Mouse (Mus musculus) lung, adult 2 months (tissue): ENCODE results near the gene Gxylt1. TPM values are rescaled to one million over a fixed set of nuclear protein-coding genes. Genes with fewer than 3 reads are reported as not detected.
"Not testable (repeated sequence)": the region's sequence is repeated elsewhere in the genome, so short reads cannot be mapped to it uniquely, and the experiment has no call there.

Source experiments
- DNase-seq: peaks from one replicate; pipeline ENCODE4 v3.0.0; 2022
- H3K4me1 ChIP-seq: fragments of 200-500 bp; 2 replicates; pipeline ENCODE4 v1.6.1; 2011; ENCODE audit warnings: low read length; ENCODE audit not compliant: control insufficient read depth, insufficient read depth
- H3K4me3 ChIP-seq: fragments of 200-500 bp; replicated peaks from 2 replicates; pipeline ENCODE3; 2011; ENCODE audit warnings: low read depth, mild to moderate bottlenecking, control low read depth, low read length; ENCODE audit errors: extremely low read depth
- CTCF ChIP-seq: fragments of 200-500 bp; IDR thresholded peaks from 2 replicates; pipeline ENCODE4 v1.5.1; 2011; ENCODE audit warnings: mild to moderate bottlenecking, low read length, control low read depth; ENCODE audit not compliant: insufficient read depth
- POLR2A ChIP-seq: fragments of 200-500 bp; IDR thresholded peaks from 2 replicates; pipeline ENCODE4 v1.6.1; 2011; ENCODE audit warnings: low read depth, mild to moderate bottlenecking, control low read depth, low read length, borderline replicate concordance; ENCODE audit errors: extremely low read depth
- WGBS: fragments of 180-500 bp; shearing (Covaris S2); methylation state at CpG from one replicate; pipeline ENCODE4 v1.1.7; 2018; 5-methylcytosine and 5-hydroxymethylcytosine counted together
- polyA plus RNA-seq: library from polyadenylated mRNA; depleted of rRNA; stranded (reverse); fragments of >200 nt; gene quantifications from 2 replicates; pipeline ENCODE4 v1.2.3, GENCODE M21; 2012; rRNA removed

The Gxylt1 gene
- 3.8 and 6.8 TPM in 2 replicates for polyA plus RNA-seq

DNA sequence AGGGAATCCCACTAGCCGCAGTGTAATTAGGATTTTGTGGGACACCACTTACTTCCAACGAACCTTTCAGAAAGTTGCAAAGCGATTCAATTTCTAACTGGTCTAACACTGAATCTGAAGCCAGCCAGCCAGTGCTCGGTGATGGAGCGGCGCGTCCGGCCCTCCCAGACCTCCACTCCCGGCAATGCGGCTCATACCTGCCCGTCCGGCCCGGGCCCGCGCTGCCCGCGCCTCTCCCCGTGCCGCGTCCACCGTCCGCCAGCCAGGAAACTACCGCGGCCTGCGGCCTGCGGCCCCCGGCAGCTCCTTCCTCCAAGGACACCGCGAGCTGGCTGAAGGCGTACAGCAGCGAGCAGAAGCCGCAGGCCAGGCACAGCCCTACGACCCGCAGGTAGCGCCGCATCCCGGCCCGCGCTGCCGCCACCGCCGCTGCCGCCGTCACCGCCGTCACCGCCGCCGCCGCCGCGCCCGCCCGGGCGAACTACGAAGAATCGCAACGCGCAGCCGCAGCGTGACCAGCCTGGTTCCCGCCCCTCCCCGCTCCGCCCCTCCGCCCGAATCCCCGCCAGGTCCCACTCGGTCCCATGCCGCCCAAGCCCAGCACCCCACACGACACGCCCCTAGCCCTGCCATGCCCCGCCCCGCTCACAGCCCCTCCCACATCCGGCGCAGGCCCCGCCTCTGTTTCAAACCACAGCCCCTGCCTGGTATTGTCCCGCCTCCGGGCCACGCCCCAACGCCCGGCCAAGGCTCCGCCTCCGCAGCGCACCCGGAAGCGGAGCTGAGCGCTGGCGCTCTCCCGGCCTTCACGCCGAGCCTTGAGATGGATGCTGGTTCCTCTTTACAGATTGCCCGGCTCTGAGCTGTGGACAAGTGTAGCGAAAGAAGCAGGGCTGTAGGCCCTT lies at the start of gene Gxylt1:
Gene Gxylt1 (minus strand): TSS at position 501 of the 905 bp plus-strand sequence.
- Histone ChIP-seq H3K4me1 (peaks cover 15% of the 10 kb centered on the region), H3K4me3 (peak within 1 kb of the TSS; percentile 96)
- peak; percentile 100 for DNase-seq
- under 1% methylated on average over 63 of the region's 93 CpGs for WGBS
- TF ChIP-seq POLR2A (peak; percentile 90), CTCF (no peak)

GRCm38 (mm10) chr15:93318781-93319180 lies 43.8 kb upstream of the Gxylt1 start:
- TF ChIP-seq POLR2A = no peak
- no peak for DNase-seq
- Histone ChIP-seq H3K4me3 (no peak overlapping the region), H3K4me1 (no peaks in the 10 kb centered on the region)
- 69% methylated on average over 1 of the region's 1 CpGs for WGBS

DNA sequence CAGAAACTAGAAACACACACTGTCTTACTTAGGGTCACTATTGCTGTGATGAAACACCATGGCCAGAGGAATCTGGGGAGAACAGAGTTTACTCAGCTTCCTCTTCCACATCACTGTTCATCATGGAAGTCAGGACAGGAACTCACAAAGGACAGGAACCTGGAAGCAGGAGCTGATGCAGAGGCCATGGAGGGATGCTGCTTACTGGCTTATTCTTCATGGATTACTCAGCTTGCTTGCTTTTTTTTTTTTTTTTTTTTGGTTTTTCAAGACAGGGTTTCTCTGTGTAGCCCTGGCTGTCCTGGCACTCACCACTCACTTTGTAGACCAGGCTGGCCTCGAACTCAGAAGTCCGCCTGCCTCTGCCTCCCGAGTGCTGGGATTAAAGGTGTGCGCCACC lies 35.3 kb upstream of the Gxylt1 start:
- H3K4me3 ChIP-seq, DNase-seq, H3K4me1 ChIP-seq: not testable (repeated sequence)
- WGBS = 98% methylated on average over 4 of the region's 4 CpGs

DNA sequence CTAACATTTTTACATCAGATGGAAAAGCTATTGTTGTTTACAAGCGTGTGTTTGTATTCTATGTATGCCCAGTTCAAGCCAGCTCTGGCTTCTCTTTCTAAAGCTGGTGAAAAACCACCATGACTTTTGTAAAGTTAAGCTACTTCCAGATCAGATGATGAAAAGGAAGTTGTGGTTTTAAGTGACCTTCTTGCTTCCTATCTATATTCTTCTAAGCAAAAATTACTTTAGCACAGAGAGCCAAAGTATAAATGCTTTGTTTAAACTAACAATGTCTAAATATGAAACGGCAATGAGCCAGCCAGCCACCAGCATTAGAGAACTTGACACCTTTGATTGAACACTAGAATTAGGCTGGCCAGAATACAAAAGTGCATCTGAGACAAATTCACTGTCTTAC lies 23.2 kb upstream of the Gxylt1 start:
- DNase-seq = no peak
- WGBS = 55% methylated on average over 2 of the region's 2 CpGs
- H3K4me3 ChIP-seq = no peak overlapping the region
- TF ChIP-seq POLR2A (no peak), CTCF (no peak)
- peaks cover 6% of the 10 kb centered on the region; the same call in 1 of the 2 replicates for H3K4me1 ChIP-seq

DNA sequence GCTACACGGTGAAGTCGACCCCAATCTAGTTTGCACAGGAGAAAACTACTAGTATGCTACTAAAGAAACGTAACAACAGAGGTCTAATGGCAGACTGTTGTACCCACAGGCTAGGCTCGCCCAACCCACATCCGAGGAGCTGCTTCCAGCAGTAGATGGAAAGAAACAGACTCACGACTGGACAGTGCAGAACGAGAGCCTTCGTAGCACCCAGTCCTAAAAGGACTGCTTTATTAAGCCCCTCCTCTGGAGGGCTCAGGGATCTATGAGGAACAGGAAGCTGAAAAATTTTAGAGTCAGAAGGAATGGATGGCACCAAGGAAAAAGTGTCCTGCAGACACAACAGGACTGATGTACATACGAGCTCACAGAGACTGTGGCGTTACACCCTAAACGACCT lies 19.5 kb upstream of the Gxylt1 start:
- no peak overlapping the region for H3K4me3 ChIP-seq
- no peak for TF ChIP-seq CTCF
- no peak for TF ChIP-seq POLR2A
- no peak for DNase-seq
- WGBS = 38% methylated on average over 11 of the region's 11 CpGs
- peaks cover 6% of the 10 kb centered on the region; the same call in 1 of the 2 replicates for H3K4me1 ChIP-seq

- no peak for DNase-seq
- TF ChIP-seq POLR2A (no peak), CTCF (no peak)
- Histone ChIP-seq H3K4me3 (no peak overlapping the region), H3K4me1 (no peaks in the 10 kb centered on the region)
- WGBS = 87% methylated on average over 4 of the region's 4 CpGs
These were observed 13.3 kb upstream of the Gxylt1 start for GRCm38 (mm10) chr15:93288321-93288720.

DNA sequence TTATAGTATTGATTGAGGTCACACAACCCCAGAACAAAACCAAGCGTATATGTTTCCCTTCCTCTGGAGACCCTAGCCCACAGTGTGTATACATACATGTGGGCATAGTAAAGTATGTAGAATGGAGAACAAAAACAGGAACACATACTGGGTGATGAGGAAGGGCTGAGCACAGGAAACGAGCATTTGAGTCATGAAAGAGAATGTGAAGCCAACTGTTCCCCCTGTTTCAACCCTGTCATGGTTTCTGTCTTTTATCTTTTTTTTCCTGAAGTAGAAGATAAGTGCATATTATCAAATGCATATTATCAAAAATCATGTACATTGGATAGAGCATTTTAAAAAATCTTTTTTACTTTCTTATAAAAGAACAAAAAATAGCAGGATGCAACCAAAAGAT lies 12.6 kb upstream of the Gxylt1 start:
- TF ChIP-seq POLR2A = no peak
- TF ChIP-seq CTCF = no peak
- H3K4me1 ChIP-seq = no peaks in the 10 kb centered on the region
- WGBS = 62% methylated on average over 2 of the region's 2 CpGs
- no peak overlapping the region for H3K4me3 ChIP-seq
- no peak for DNase-seq

- TF ChIP-seq POLR2A = no peak
- TF ChIP-seq CTCF = no peak
- H3K4me3 ChIP-seq = no peak overlapping the region
- H3K4me1 ChIP-seq = no peaks in the 10 kb centered on the region
- 86% methylated on average over 15 of the region's 15 CpGs for WGBS
- DNase-seq = no peak
These were observed 10.3 kb upstream of the Gxylt1 start for GRCm38 (mm10) chr15:93285244-93285643.

DNA sequence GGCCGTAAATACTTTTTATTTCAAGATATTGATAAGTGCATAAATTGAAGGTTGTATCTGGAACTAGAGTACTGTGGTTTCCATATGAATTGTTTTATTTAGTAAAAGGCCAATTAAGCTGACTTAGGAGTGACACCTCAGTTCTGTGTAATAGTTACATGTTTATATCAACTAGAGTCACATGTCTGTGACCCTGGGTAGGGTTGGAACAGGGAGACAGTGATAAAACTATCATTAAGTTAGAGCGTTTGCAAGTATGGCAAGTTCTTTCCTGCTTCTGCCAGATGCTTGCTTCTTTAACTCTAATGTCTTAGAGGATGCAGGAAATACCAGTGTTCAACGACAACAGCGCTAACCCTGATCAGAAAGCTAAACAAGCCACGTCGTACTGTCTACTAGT lies 9.3 kb upstream of the Gxylt1 start:
- Histone ChIP-seq H3K4me3 (no peak overlapping the region), H3K4me1 (no peaks in the 10 kb centered on the region)
- WGBS = 67% methylated on average over 6 of the region's 6 CpGs
- no peak for DNase-seq
- no peak for TF ChIP-seq POLR2A
- TF ChIP-seq CTCF = no peak

DNA sequence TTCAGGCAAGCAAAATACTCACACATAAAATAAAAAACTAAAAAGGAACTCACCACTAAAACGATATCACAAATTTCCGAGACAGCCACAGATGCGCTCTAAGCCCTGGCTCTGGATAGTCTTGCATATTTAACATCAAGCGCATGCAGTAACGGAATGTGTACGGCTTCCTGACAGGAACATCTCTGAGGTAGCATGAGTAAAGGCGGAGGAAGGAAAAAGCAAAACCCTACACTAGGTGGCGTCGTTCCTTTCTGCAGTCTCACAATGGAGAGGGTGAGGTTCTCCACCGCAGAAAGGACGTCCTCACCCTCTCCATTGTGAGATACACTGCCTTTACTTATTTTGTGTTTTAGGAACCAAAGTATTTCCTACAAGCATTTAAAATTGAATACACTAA lies 8.4 kb upstream of the Gxylt1 start:
- Histone ChIP-seq H3K4me3 (no peak overlapping the region), H3K4me1 (no peaks in the 10 kb centered on the region)
- TF ChIP-seq CTCF (no peak), POLR2A (no peak)
- no peak for DNase-seq
- 73% methylated on average over 11 of the region's 11 CpGs for WGBS

GRCm38 (mm10) chr15:93276276-93276675 lies 1.3 kb upstream of the Gxylt1 start:
- 4% methylated on average over 14 of the region's 14 CpGs for WGBS
- Histone ChIP-seq H3K4me3 (peak overlapping the region; percentile 7), H3K4me1 (peaks cover 15% of the 10 kb centered on the region)
- DNase-seq = no peak
- TF ChIP-seq CTCF (no peak), POLR2A (no peak)
